Mouse (Mus musculus): ENCODE results near the gene Snrk.

Snrk gene

GRCm38 (mm10) chr9:122107701-122108375, 9.2 kb upstream of the Snrk start:
- no peak for DNase-seq (ENCODE audit: low spot score in 2 of 2)

GRCm38 (mm10) chr9:122109553-122110225, 7.4 kb upstream of the Snrk start:
- peak in 1 of 2 experiments; percentile 22 for DNase-seq (ENCODE audit: low spot score in 2 of 2)

- no peak for DNase-seq (ENCODE audit: low spot score in 2 of 2)
These were observed 6.6 kb upstream of the Snrk start for GRCm38 (mm10) chr9:122110508-122110907.

GRCm38 (mm10) chr9:122110921-122111320, 6.1 kb upstream of the Snrk start:
- no peak for DNase-seq (ENCODE audit: low spot score in 2 of 2)

GRCm38 (mm10) chr9:122115552-122115951, 1.5 kb upstream of the Snrk start:
- DNase-seq (ENCODE audit: low spot score in 2 of 2), result no peak

- DNase-seq (ENCODE audit: low spot score in 2 of 2), result no peak
These were observed 707 bp upstream of the Snrk start for GRCm38 (mm10) chr9:122116359-122116758.

GRCm38 (mm10) chr9:122117692-122118529, 845 bp downstream of the Snrk start:
- DNase-seq (ENCODE audit: low spot score in 2 of 2), result peak; percentile 39 to 53

- DNase-seq (ENCODE audit: low spot score in 2 of 2), result peak in 1 of 2 experiments; percentile 30
These were observed 3.0 kb downstream of the Snrk start for GRCm38 (mm10) chr9:122120089-122120488.

GRCm38 (mm10) chr9:122122113-122122512, 5.0 kb downstream of the Snrk start:
- no peak for DNase-seq (ENCODE audit: low spot score in 2 of 2)

- DNase-seq (ENCODE audit: low spot score in 2 of 2), result no peak
These were observed 6.1 kb downstream of the Snrk start for GRCm38 (mm10) chr9:122123181-122123580.

- DNase-seq (ENCODE audit: low spot score in 2 of 2), result no peak
These were observed 8.7 kb downstream of the Snrk start for GRCm38 (mm10) chr9:122125723-122126290.

GRCm38 (mm10) chr9:122126790-122127189, 9.7 kb downstream of the Snrk start:
- no peak for DNase-seq (ENCODE audit: low spot score in 2 of 2)

GRCm38 (mm10) chr9:122127271-122127785, 10.3 kb downstream of the Snrk start:
- no peak for DNase-seq (ENCODE audit: low spot score in 2 of 2)

GRCm38 (mm10) chr9:122128686-122129085, 11.6 kb downstream of the Snrk start:
- DNase-seq (ENCODE audit: low spot score in 2 of 2), result peak; percentile 24 to 49

GRCm38 (mm10) chr9:122130666-122131065, 13.6 kb downstream of the Snrk start:
- no peak for DNase-seq (ENCODE audit: low spot score in 2 of 2)

- DNase-seq (ENCODE audit: low spot score in 2 of 2), result no peak
These were observed 15.1 kb downstream of the Snrk start for GRCm38 (mm10) chr9:122132145-122132544.

GRCm38 (mm10) chr9:122135095-122135884, 18.2 kb downstream of the Snrk start:
- DNase-seq (ENCODE audit: low spot score in 2 of 2), result no peak

- no peak for DNase-seq (ENCODE audit: low spot score in 2 of 2)
These were observed 18.8 kb downstream of the Snrk start for GRCm38 (mm10) chr9:122135885-122136170.

GRCm38 (mm10) chr9:122137960-122138359, 20.9 kb downstream of the Snrk start:
- DNase-seq (ENCODE audit: low spot score in 2 of 2), result no peak

GRCm38 (mm10) chr9:122138371-122139029, 21.4 kb downstream of the Snrk start:
- no peak for DNase-seq (ENCODE audit: low spot score in 2 of 2)

GRCm38 (mm10) chr9:122139236-122139635, 22.2 kb downstream of the Snrk start:
- no peak for DNase-seq (ENCODE audit: low spot score in 2 of 2)

Data from spleen, postnatal 10 days (tissue).